Mouse (Mus musculus) spleen, adult 18-20 months (tissue): ENCODE measurements around the gene Tada2a.

ENCODE experiments used
- DNase-seq, 2 experiments: peaks; one replicate each; pipeline ENCODE4 v3.0.0; 2022; ENCODE audit warnings: mixed read lengths in 2 of 2

Gene Tada2a

GRCm38 (mm10) chr11:84128943-84129798, at the start of gene Tada2a, which contains the start of gene Acaca:
Gene Tada2a, minus strand, starts transcription at chr11:84129600.
Gene Acaca, plus strand, starts transcription at chr11:84129672.
- DNase-seq: peak; percentile 52 to 77

GRCm38 (mm10) chr11:84178571-84178970, 49.2 kb upstream of the Tada2a start:
- DNase-seq: no peak

GRCm38 (mm10) chr11:84172539-84173435, 43.4 kb upstream of the Tada2a start:
- no peak for DNase-seq

GRCm38 (mm10) chr11:84168701-84169288, 39.4 kb upstream of the Tada2a start:
- peak in 1 of 2 experiments; percentile 7 for DNase-seq

- no peak for DNase-seq
Measured at GRCm38 (mm10) chr11:84167046-84167526, 37.7 kb upstream of the Tada2a start, which contains the start of gene Gm11437. Gene Gm11437, minus strand, starts transcription at chr11:84167476.

GRCm38 (mm10) chr11:84164561-84164960, 35.2 kb upstream of the Tada2a start:
- DNase-seq: no peak

- no peak for DNase-seq
Measured at GRCm38 (mm10) chr11:84164123-84164522, 34.7 kb upstream of the Tada2a start.

- DNase-seq: no peak
Measured at GRCm38 (mm10) chr11:84156535-84157262, 27.3 kb upstream of the Tada2a start.

- DNase-seq: no peak
Measured at GRCm38 (mm10) chr11:84150884-84151283, 21.5 kb upstream of the Tada2a start.

- DNase-seq: no peak
Measured at GRCm38 (mm10) chr11:84146081-84146480, 16.7 kb upstream of the Tada2a start.

GRCm38 (mm10) chr11:84145201-84145798, 15.9 kb upstream of the Tada2a start:
- no peak for DNase-seq

GRCm38 (mm10) chr11:84141752-84142151, 12.4 kb upstream of the Tada2a start:
- DNase-seq: peak in 1 of 2 experiments; percentile 26

- no peak for DNase-seq
Measured at GRCm38 (mm10) chr11:84136453-84136852, 7.1 kb upstream of the Tada2a start.

- DNase-seq: no peak
Measured at GRCm38 (mm10) chr11:84134331-84134860, 5.0 kb upstream of the Tada2a start.

- DNase-seq: no peak
Measured at GRCm38 (mm10) chr11:84129799-84130185, 392 bp upstream of the Tada2a start.

- no peak for DNase-seq
Measured at GRCm38 (mm10) chr11:84127977-84128376, 1.4 kb downstream of the Tada2a start.

- DNase-seq: no peak
Measured at GRCm38 (mm10) chr11:84121051-84121956, 8.1 kb downstream of the Tada2a start.

- DNase-seq: no peak
Measured at GRCm38 (mm10) chr11:84117431-84117830, 12.0 kb downstream of the Tada2a start.

- no peak for DNase-seq
Measured at GRCm38 (mm10) chr11:84116221-84116620, 13.2 kb downstream of the Tada2a start.

GRCm38 (mm10) chr11:84115646-84116045, 13.8 kb downstream of the Tada2a start:
- no peak for DNase-seq
